Mouse (Mus musculus): ENCODE measurements around the gene Gm21812.
"Not testable (repeated sequence)": the region's sequence is repeated elsewhere in the genome, so short reads cannot be mapped to it uniquely, and the experiment has no call there.

Gm21812 gene

GRCm38 (mm10) chrY:9347084-9347483, at the start of gene Gm21812:
TSS of gene Gm21812 (minus strand) at chrY:9347184.
- not testable (repeated sequence) for DNase-seq

Data from kidney, adult 11 months (tissue).